Mouse (Mus musculus): Measurements from ENCODE around the gene Zdhhc22.

- TF ChIP-seq CTCF (IDR thresholded peaks at IDR 0.05; ENCODE audit: control insufficient read depth, insufficient read depth, insufficient replicate concordance, low read depth, low read length), result no peak
- TF ChIP-seq POLR2A (IDR thresholded peaks at IDR 0.05; ENCODE audit: control insufficient read depth, low read depth, low read length), result no peak
These were observed 54.4 kb downstream of the Zdhhc22 start for GRCm38 (mm10) chr12:86935692-86936282.
